Mouse (Mus musculus) regulatory T cell (primary cell): ENCODE measurements around the gene Nudt4.

Source experiments
- in situ Hi-C: fragments of 300-600 bp; cut with MboI, MseI; formaldehyde crosslinking; loops from one replicate; pipeline ENCODE4 v1.15.1; 2025; ENCODE audit warnings: high pct_unique_total_duplicates

Gene Nudt4

DNA sequence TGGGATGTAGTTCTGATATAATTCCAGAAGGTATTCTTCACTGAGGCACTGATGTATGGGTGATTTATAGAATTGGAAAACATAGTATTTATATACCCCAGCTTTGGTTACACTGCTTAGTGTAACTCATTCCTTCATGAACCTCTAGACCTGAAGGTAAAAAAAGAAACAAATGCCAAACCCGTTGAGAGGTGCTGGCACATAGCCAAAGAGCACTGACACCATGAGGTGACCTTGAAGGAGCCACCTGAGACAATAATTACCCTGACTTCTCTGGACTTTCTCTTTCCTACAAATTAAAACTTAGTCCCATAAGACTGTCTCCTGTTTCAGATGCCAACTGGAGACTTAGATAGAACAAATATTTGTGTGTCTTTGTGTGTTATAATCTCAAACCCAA, 59.6 kb downstream of the Nudt4 start:
- in situ Hi-C loops, result no loop called here

DNA sequence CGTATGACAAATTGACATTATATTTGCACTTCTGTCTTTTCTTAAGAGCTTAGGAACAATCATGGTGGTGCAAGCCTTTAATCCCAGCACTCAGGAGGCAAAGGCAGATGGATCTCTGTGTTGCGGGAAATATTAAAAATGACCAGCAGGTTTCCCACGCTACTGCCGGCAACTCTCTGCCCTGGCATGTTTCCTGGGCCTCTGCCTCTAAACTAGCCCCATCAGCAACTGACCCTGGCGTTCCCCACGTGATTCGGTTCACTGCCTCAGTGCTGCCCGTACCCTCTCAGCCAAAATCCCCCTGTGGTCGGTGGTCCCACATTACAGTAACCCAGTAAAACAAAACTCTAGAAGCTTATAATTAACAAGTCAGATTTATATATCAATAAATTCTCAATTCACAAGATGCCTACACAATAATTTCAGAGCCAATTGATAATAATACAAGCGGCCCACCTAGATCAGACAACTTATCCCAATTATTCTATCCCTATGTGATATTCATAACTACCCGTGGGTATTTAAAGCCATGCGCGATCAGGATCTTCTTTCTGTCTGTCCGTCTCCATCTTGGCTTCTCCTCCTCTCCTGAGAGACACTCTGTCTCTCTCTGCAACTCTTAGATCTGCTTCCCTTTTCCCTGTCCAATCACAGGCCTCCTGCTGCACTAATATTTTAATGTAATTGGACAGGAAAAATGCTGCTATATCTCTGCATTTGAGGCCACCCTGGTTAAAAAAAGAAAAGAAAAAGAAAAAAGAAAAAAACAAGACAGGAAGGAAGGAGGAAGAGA, 60.3 kb downstream of the Nudt4 start:
- in situ Hi-C loops, result no loop called here

DNA sequence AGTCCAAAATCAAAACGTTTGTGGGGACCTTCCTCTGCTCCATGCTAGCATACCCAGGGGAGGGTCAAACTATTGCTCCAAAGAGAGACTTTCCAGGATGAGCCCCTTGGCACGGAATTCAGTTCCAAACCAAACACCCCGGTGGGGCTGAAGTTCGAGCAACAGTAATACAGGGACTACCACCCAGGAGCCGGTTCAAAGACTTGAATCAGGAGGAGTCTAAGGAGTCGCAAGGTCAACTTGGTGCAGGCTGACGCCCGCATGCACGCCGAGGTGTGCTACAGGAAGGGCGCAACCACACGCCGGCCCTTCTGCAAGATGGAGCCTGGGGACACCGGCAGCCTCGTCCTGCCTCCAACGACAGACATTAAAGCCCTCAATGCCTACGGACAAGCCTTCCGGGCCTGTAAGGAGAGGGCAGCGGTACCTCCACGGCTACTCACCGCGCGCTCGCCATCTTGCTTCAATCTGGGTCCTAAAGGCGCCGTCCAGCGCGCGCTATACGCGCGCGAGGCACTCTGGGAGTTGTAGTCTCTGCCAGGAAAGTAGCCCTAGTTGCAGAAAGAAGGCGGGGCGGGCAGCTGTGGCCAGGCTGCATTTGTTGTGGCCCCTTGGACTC, 62.4 kb downstream of the Nudt4 start, which contains the start of gene Mrpl42:
Gene Mrpl42, minus strand, starts transcription at position 478 of the 619 bp plus-strand sequence.
- in situ Hi-C loops, result no loop called here

DNA sequence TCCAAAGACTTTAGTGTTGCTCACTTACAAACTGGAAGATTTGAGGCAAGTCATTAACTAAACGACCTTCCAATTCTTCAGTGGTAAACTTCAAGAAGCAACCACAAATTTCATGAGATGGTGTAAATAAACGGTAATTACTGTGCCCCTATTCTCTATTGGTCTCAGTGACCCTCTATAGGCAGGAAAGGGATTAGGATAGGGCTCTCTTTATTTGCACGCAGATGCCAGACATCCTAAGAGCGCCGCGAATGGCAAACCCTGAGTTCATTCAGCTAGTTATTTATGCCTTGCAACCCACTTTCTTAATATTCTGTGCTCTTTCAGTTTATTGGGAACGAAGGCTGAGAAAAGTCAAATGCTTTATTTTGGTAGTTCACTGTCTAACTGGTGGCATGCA, 62.9 kb downstream of the Nudt4 start:
- in situ Hi-C loops, result no loop called here
